Mouse (Mus musculus) liver, embryonic 11.5 days (tissue): ENCODE results near the gene Snapin. TPM values are rescaled to one million over a fixed set of nuclear protein-coding genes. Genes with fewer than 3 reads are reported as not detected.
A peak's percentile ranks its signal among the peaks of the same experiment; 100 is the strongest.

Source experiments
- ATAC-seq: fragments of 200-750 bp; cut with Nextera tagmentation; replicated peaks from 2 replicates; pipeline ENCODE4 v1.8.0; 2017; ENCODE audit warnings: moderate number of reproducible peaks, mild to moderate bottlenecking, moderate TSS enrichment, moderate library complexity; ENCODE audit not compliant: low FRiP score
- DNase-seq: peaks from one replicate; pipeline ENCODE4 v3.0.0-alpha.2; 2017; ENCODE audit warnings: low spot score
- H3K27ac ChIP-seq: fragments of 300-500 bp; sonication (generic); 2 replicates; pipeline ENCODE4 v1.5.1; 2014; ENCODE audit warnings: mild to moderate bottlenecking, low read depth, low read length, control low read depth
- H3K27me3 ChIP-seq: fragments of 300-500 bp; sonication (generic); replicated peaks from 2 replicates; pipeline ENCODE4 v1.6.1; 2014; ENCODE audit warnings: low read length, mixed read lengths; ENCODE audit not compliant: control insufficient read depth, insufficient read depth
- H3K36me3 ChIP-seq: fragments of 300-500 bp; sonication (generic); 2 replicates; pipeline ENCODE4 v1.6.1; 2014; ENCODE audit warnings: mild to moderate bottlenecking, low read length, moderate library complexity, mixed read lengths; ENCODE audit not compliant: control insufficient read depth, insufficient read depth
- H3K4me1 ChIP-seq: fragments of 300-500 bp; sonication (generic); replicated peaks from 2 replicates; pipeline ENCODE4 v1.6.1; 2014; ENCODE audit warnings: low read length, mixed read lengths; ENCODE audit not compliant: control insufficient read depth, insufficient read depth
- H3K4me2 ChIP-seq: fragments of 300-500 bp; sonication (generic); 2 replicates; pipeline ENCODE4 v1.6.1; 2014; ENCODE audit warnings: mild to moderate bottlenecking, control low read depth, moderate library complexity
- H3K4me3 ChIP-seq: fragments of 300-500 bp; sonication (generic); 2 replicates; pipeline ENCODE4 v1.5.1; 2014; ENCODE audit warnings: low read depth, low read length, control low read depth
- H3K9ac ChIP-seq: fragments of 300-500 bp; sonication (generic); 2 replicates; pipeline ENCODE4 v1.6.1; 2014; ENCODE audit warnings: low read depth, low read length, control low read depth
- H3K9me3 ChIP-seq: fragments of 300-500 bp; sonication (generic); 2 replicates; pipeline ENCODE4 v1.6.1; 2016; ENCODE audit warnings: low read length, inconsistent platforms, mixed read lengths; ENCODE audit not compliant: control insufficient read depth
- WGBS: fragments of 180-500 bp; shearing (Covaris S2); extraction: QIAGEN DNeasy Blood & Tissue Kit; methylation state at CpG from one replicate; pipeline ENCODE4 v1.1.7; 2014; 5-methylcytosine and 5-hydroxymethylcytosine counted together
- polyA plus RNA-seq: library from polyadenylated mRNA; unstranded; fragments of >200 nt; fragmentation: Nextera tagmentation; extraction: Ambion mirVana; gene quantifications from 2 replicates; pipeline ENCODE4 v1.2.1, GENCODE M21; 2014

The Snapin gene
- polyA plus RNA-seq, 1 experiment from 2014 or later, result 46.4 TPM

DNA sequence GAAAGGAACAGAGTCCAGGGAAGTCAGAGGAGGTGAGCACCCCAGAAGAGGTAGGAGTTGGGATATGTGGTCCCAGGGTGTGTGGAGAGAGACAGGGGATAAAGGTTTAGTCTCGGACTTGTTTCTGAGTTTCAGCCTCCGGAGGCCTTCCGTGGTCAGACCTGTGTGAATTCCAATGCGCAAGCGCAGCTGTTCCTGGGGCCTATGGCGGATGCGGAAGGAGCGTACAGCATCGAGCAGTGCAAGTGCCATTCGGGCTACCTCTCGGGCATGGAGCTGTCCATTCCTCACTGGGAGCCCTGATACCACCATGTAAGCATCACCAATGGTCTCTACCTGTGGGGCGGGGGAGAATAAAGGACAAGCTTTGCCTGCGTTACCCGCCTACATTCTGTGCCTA lies 35.9 kb downstream of the Snapin start:
- Histone ChIP-seq H3K4me1 (peaks cover 10% of the 10 kb centered on the region), H3K27me3 (no peaks in the 10 kb centered on the region; the same call in none of the 2 replicates), H3K4me2 (no peak overlapping the region), H3K27ac (no peak overlapping the region), H3K4me3 (no peak overlapping the region), H3K36me3 (no peaks in the 10 kb centered on the region), H3K9me3 (no peaks in the 10 kb centered on the region), H3K9ac (no peak overlapping the region)
- DNase-seq (no peak), ATAC-seq (no peak)
- 92% methylated on average over 14 of the region's 14 CpGs for WGBS

DNA sequence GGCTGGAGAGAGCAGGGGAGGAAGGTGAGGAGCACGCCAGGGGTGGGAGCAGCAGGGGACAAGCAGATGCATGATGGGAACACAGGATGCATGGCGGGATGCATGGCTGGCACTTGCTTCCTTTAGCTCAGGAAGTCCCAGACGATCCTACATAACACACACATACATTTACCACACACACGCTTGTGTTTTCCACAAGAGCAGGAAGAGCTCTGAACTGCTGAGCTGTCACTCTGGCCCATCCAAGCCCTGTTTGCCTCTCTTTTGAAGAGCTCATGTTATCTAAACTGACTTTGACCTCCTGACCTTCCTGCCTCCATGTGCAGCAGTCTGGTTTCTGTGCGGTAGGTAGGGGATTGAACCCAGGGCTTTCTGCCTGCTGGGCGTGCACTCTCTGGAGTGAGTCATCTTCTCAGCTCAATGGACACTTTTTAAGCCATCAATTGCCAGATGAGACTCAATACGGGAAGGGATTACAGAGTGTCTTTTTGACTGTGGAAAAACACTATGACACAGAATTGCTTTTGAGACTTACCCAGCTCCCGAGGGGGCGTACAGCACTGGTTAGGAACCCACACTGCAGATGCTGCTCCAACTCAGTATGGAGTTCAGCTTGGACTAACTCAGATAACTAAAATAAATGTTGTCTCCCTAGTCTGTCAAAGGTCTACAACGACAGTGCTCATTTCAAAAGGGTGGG lies 39.3 kb downstream of the Snapin start:
- no peaks in the 10 kb centered on the region for H3K36me3 ChIP-seq
- ATAC-seq (peak; percentile 61), DNase-seq (no peak)
- WGBS, result 31% methylated on average over 10 of the region's 10 CpGs
- no peaks in the 10 kb centered on the region for H3K27me3 ChIP-seq
- no peaks in the 10 kb centered on the region for H3K9me3 ChIP-seq
- H3K4me1 ChIP-seq, result peaks cover 19% of the 10 kb centered on the region
- H3K9ac ChIP-seq, result no peak overlapping the region
- peak overlapping the region; percentile 55; the same call in 1 of the 2 replicates for H3K27ac ChIP-seq
- H3K4me2 ChIP-seq, result peak overlapping the region; percentile 62
- peak overlapping the region; percentile 38 for H3K4me3 ChIP-seq

DNA sequence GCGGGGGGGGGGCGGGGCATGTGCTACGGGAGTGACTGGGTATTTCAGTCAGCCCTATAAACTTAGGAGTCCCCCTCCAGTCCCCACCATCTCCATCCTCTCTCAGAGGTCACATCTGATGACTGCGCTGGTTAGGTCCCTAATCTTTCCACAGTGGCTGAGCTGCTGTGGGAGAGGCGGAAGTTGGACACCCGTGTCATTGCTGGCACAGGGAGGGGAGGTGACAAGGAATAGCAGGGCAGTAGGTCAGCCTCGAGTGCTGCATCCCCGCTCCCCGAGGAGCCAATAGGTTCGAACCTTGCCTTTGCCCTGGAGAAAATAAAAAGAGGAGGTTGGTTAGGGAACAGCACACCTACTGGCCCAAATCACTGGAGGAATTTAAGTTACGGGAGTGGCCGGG lies 40.0 kb downstream of the Snapin start:
- DNase-seq (no peak), ATAC-seq (no peak)
- Histone ChIP-seq H3K4me3 (peak overlapping the region; percentile 38), H3K9ac (no peak overlapping the region), H3K27ac (peak overlapping the region; percentile 55; the same call in 1 of the 2 replicates), H3K4me2 (peak overlapping the region; percentile 62), H3K9me3 (no peaks in the 10 kb centered on the region), H3K4me1 (peaks cover 19% of the 10 kb centered on the region), H3K27me3 (no peaks in the 10 kb centered on the region), H3K36me3 (no peaks in the 10 kb centered on the region)
- 25% methylated on average over 12 of the region's 12 CpGs for WGBS

DNA sequence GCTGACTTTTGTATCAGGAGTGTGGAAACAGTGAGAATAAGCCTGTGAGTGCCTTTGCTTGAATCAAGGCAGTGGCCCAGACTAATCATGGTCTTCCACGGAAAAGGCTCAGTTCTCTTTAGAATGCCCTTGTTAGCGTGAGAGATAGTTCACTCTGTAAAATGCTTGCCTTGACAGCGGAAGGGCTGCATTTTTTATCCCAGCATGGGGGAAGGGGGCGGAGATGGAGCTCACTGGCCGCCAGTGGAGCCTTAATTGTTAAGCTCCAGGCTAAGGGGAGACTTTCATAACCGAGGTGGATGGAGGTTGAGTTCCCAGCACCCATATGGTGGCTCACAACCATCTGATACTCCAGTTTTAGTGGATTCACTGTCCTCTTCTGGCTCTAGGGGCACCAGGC lies 42.2 kb downstream of the Snapin start:
- ATAC-seq (no peak), DNase-seq (no peak)
- Histone ChIP-seq H3K27ac (no peak overlapping the region), H3K27me3 (no peaks in the 10 kb centered on the region), H3K9ac (no peak overlapping the region), H3K4me3 (no peak overlapping the region), H3K4me2 (no peak overlapping the region), H3K36me3 (no peaks in the 10 kb centered on the region), H3K4me1 (peaks cover 22% of the 10 kb centered on the region), H3K9me3 (no peaks in the 10 kb centered on the region)
- 62% methylated on average over 6 of the region's 6 CpGs for WGBS

DNA sequence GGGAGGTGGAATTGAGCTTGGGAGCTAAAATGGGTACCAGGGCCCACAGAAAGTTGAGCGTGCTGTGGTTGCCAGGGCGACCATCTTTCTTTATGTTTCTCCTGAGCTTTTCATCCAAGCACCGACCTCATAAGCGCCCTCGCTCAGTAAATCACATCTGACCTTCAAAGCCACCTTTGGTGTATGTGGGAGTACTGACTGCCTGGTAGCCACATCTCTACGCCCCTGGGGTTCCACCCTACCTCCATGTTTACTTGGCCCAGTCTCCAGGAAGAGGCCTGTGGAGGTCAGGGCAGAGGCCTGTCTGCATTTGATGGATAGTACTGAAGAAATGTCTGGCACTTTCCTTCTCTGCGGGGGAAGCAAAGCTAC lies 43.7 kb downstream of the Snapin start:
- peak overlapping the region; percentile 60 for H3K4me2 ChIP-seq
- H3K4me1 ChIP-seq, result peaks cover 22% of the 10 kb centered on the region
- no peak for ATAC-seq
- no peaks in the 10 kb centered on the region for H3K9me3 ChIP-seq
- peak; percentile 39 for DNase-seq
- WGBS, result 45% methylated on average over 7 of the region's 7 CpGs
- no peaks in the 10 kb centered on the region for H3K27me3 ChIP-seq
- no peaks in the 10 kb centered on the region for H3K36me3 ChIP-seq
- H3K4me3 ChIP-seq, result peak overlapping the region; percentile 43
- peak overlapping the region; percentile 45 for H3K9ac ChIP-seq
- H3K27ac ChIP-seq, result peak overlapping the region; percentile 62

DNA sequence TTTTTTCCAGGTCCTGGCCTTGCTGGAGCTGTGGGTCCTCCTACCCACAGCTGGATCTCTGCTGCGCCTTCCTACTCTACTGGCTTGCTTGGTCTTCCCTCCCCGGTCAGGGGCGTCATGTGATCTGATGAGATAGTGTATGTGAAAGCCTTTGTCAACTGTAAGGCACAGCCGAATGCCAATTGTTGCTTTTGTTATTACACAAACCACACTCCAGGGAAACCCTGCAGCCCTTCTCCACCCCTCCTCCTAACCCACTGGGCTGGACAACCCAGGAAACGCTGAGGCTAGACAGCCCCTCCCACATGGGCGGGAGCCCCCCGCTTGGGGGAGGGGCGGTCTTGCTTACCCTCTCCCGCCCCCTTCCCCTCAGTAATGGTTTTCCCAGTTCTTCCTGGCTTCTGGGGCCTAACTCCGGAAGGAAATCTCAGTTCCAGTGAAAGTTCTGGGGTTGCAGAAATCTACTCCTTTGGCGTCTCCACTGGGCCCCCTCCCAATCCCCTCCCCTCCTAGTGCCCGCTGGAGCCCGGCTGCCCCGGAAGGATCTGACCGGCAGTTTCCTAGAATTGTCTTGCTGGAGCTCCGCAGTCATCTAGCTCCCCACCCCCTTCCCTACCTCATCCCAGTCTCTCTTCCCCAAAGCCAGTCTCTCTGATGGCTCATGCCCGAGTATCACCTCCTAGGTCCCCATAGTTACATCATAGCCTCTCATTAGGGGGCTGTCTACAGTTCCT lies 44.3 kb downstream of the Snapin start:
- WGBS, result 2% methylated on average over 17 of the region's 17 CpGs
- H3K9me3 ChIP-seq, result no peaks in the 10 kb centered on the region
- H3K4me2 ChIP-seq, result peak overlapping the region; percentile 60
- peak overlapping the region; percentile 62 for H3K27ac ChIP-seq
- ATAC-seq (peak; percentile 84), DNase-seq (peak; percentile 82)
- peak overlapping the region; percentile 43 for H3K4me3 ChIP-seq
- H3K9ac ChIP-seq, result peak overlapping the region; percentile 45
- peaks cover 22% of the 10 kb centered on the region for H3K4me1 ChIP-seq
- no peaks in the 10 kb centered on the region for H3K27me3 ChIP-seq
- no peaks in the 10 kb centered on the region for H3K36me3 ChIP-seq

DNA sequence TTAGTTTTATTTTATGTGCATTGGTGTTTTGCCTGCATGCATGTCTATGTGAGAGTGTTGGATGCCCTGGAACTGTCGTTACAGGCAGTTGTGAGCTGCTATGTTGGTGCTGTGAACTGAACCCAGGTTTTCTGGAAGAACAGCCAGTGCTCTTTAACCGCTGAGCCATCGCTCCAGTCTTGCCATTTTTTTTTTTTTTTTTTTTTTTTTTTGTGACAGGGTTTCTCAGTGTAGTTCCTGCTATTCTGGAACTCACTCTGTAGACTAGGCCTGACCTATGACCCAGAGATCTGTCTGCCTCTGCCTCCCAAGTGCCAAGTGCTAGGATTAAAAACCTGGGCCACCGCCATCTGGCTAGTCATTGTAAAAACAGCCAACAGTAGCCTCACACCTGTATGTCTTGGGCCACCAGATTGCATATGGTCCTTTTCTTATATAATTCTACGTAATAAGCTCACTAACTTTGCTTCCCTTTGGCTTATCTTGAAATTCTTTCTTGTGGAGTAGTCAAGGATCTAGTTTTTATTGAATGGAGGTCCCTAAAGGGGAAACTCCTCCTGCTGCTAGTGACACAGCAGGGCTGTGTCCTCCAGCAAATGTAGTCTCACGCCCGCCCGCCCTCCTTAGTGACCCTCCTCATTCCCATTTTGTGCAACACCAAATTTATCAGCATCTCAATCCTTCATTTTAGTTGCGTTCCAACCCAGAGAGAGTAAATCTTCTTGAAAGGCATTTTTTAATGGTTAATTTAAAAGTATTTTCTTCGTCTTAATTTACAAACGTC lies 45.2 kb downstream of the Snapin start:
- WGBS, result 67% methylated on average over 11 of the region's 11 CpGs
- Histone ChIP-seq H3K9ac (no peak overlapping the region), H3K27ac (peak overlapping the region; percentile 62; the same call in 1 of the 2 replicates), H3K36me3 (no peaks in the 10 kb centered on the region), H3K27me3 (no peaks in the 10 kb centered on the region), H3K4me2 (peak overlapping the region; percentile 60), H3K4me1 (peaks cover 12% of the 10 kb centered on the region), H3K9me3 (no peaks in the 10 kb centered on the region), H3K4me3 (no peak overlapping the region)
- no peak for ATAC-seq
- no peak for DNase-seq

DNA sequence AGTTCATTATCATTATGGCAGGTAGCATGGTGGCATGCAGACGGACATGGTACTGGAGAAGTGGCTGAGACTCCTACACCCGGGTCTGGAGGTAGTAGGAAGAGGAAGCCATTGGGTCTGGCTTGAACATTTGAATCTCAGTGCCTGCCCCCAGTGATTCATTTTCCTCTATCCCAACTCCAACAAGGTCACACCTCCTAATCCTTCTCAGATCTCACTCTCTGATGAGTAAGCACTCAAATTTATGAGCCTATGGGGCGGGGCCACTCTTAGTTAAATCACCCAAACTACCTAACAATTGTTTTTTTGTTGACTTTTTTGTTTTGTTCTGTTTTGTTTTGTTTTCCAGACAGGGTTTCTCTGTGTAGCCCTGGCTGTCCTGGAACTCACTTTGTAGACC lies 46.9 kb downstream of the Snapin start:
- Histone ChIP-seq H3K4me1 (peaks cover 12% of the 10 kb centered on the region), H3K4me3 (no peak overlapping the region), H3K36me3 (no peaks in the 10 kb centered on the region), H3K27me3 (no peaks in the 10 kb centered on the region), H3K4me2 (no peak overlapping the region), H3K27ac (no peak overlapping the region), H3K9ac (no peak overlapping the region), H3K9me3 (no peaks in the 10 kb centered on the region)
- WGBS, result 87% methylated on average over 3 of the region's 3 CpGs
- ATAC-seq, result no peak
- DNase-seq, result no peak
